Mouse (Mus musculus): Measurements from ENCODE around the gene Prkca. TPM values are rescaled to one million over a fixed set of nuclear protein-coding genes. Genes with fewer than 3 reads are reported as not detected.
A peak's percentile ranks its signal among the peaks of the same experiment; 100 is the strongest.

Gene Prkca
- total and polyA plus RNA-seq, 3 experiments: 15.3 to 30.9 (median 19.9) TPM

GRCm38 (mm10) chr11:108250829-108251637 lies 92.7 kb downstream of the Prkca start:
- TF ChIP-seq HCFC1 (IDR thresholded peaks at IDR 0.05; ENCODE audit: low read depth, low read length) (no peak), CHD2 (IDR thresholded peaks at IDR 0.05; ENCODE audit: low read length) (no peak), TCF12 (IDR thresholded peaks at IDR 0.05; ENCODE audit: low read depth, low read length) (peak; percentile 55; the same call in 1 of the 2 replicates), EP300 (IDR thresholded peaks at IDR 0.05; ENCODE audit: low read depth in 1 of 2, low read length in 2 of 2) (peak in 1 of 2 experiments; percentile 74; a peak in 2 of 4 replicates), RCOR1 (IDR thresholded peaks at IDR 0.05; ENCODE audit: low read depth, low read length) (0 out of 2 replicates have a peak, but pooled peaks have one; percentile 4), SIN3A (IDR thresholded peaks at IDR 0.05; ENCODE audit: low read length) (0 out of 2 replicates have a peak, but pooled peaks have one; percentile 15), MYB (IDR thresholded peaks at IDR 0.05; ENCODE audit: low read depth, low read length) (peak; percentile 14; the same call in 1 of the 2 replicates), UBTF (IDR thresholded peaks at IDR 0.05; ENCODE audit: borderline replicate concordance, insufficient read depth, low read depth, low read length) (no peak)
- H3K4me3 ChIP-seq (ENCODE audit: control insufficient read depth in 1 of 2, insufficient read depth in 1 of 2, low read depth in 2 of 2, low read length in 2 of 2): no peak overlapping the region
- peaks cover 0 to 48% of the 10 kb centered on the region in 2 experiments; a peak in 2 of 4 replicates for H3K36me3 ChIP-seq (ENCODE audit: control insufficient read depth in 1 of 2, insufficient read depth in 2 of 2, low read length in 2 of 2)
- no peak for DNase-seq (ENCODE audit: low read depth, low spot score)
- no peaks in the 10 kb centered on the region for H3K27me3 ChIP-seq (ENCODE audit: control insufficient read depth in 1 of 2, insufficient read depth in 2 of 2, low read length in 2 of 2)
- H3K27ac ChIP-seq (ENCODE audit: control insufficient read depth, low read depth, low read length): peak overlapping the region; percentile 94
- no peaks in the 10 kb centered on the region for H3K9me3 ChIP-seq (replicated peaks; ENCODE audit: insufficient read depth, low read length)
- peaks cover 2% of the 10 kb centered on the region for H3K79me2 ChIP-seq (ENCODE audit: control insufficient read depth, insufficient read depth, low read length, poor library complexity)
- H3K4me1 ChIP-seq (ENCODE audit: control insufficient read depth in 1 of 2, insufficient read depth in 2 of 2, low read length in 2 of 2): peaks cover 39 to 51% of the 10 kb centered on the region in 2 experiments
- no peak overlapping the region for H3K9ac ChIP-seq (ENCODE audit: control insufficient read depth, low read depth, low read length, poor library complexity, severe bottlenecking)

- no peaks in the 10 kb centered on the region for H3K9me3 ChIP-seq (replicated peaks; ENCODE audit: insufficient read depth, low read length)
- peaks cover 0 to 57% of the 10 kb centered on the region in 2 experiments; a peak in 2 of 4 replicates for H3K36me3 ChIP-seq (ENCODE audit: control insufficient read depth in 1 of 2, insufficient read depth in 2 of 2, low read length in 2 of 2)
- TF ChIP-seq GATA1 (IDR thresholded peaks at IDR 0.05; ENCODE audit: low read depth, low read length) (no peak), CHD2 (IDR thresholded peaks at IDR 0.05; ENCODE audit: low read length) (no peak), UBTF (IDR thresholded peaks at IDR 0.05; ENCODE audit: borderline replicate concordance, insufficient read depth, low read depth, low read length) (no peak), TAL1 (IDR thresholded peaks at IDR 0.05; ENCODE audit: low read length) (no peak)
- peak overlapping the region; percentile 49 for H3K9ac ChIP-seq (ENCODE audit: control insufficient read depth, low read depth, low read length, poor library complexity, severe bottlenecking)
- H3K4me3 ChIP-seq (ENCODE audit: control insufficient read depth in 1 of 2, insufficient read depth in 1 of 2, low read depth in 2 of 2, low read length in 2 of 2): no peak overlapping the region
- peak overlapping the region; percentile 94 for H3K27ac ChIP-seq (ENCODE audit: control insufficient read depth, low read depth, low read length)
- no peak for DNase-seq (ENCODE audit: low read depth, low spot score)
- no peaks in the 10 kb centered on the region for H3K27me3 ChIP-seq (ENCODE audit: control insufficient read depth in 1 of 2, insufficient read depth in 2 of 2, low read length in 2 of 2)
- H3K4me1 ChIP-seq (ENCODE audit: control insufficient read depth in 1 of 2, insufficient read depth in 2 of 2, low read length in 2 of 2): peaks cover 48 to 60% of the 10 kb centered on the region in 2 experiments
- H3K79me2 ChIP-seq (ENCODE audit: control insufficient read depth, insufficient read depth, low read length, poor library complexity): peaks cover 2% of the 10 kb centered on the region
These were observed 93.5 kb downstream of the Prkca start for GRCm38 (mm10) chr11:108250146-108250635.

- Histone ChIP-seq H3K4me3 (ENCODE audit: control insufficient read depth in 1 of 2, insufficient read depth in 1 of 2, low read depth in 2 of 2, low read length in 2 of 2) (peak overlapping the region in 1 of 2 experiments; percentile 1; a peak in 1 of 4 replicates), H3K4me1 (ENCODE audit: control insufficient read depth in 1 of 2, insufficient read depth in 2 of 2, low read length in 2 of 2) (peaks cover 54 to 67% of the 10 kb centered on the region in 2 experiments), H3K27me3 (ENCODE audit: control insufficient read depth in 1 of 2, insufficient read depth in 2 of 2, low read length in 2 of 2) (no peaks in the 10 kb centered on the region), H3K36me3 (ENCODE audit: control insufficient read depth in 1 of 2, insufficient read depth in 2 of 2, low read length in 2 of 2) (peaks cover 0 to 64% of the 10 kb centered on the region in 2 experiments; a peak in 2 of 4 replicates), H3K9ac (ENCODE audit: control insufficient read depth, low read depth, low read length, poor library complexity, severe bottlenecking) (peak overlapping the region; percentile 30), H3K9me3 (replicated peaks; ENCODE audit: insufficient read depth, low read length) (no peaks in the 10 kb centered on the region), H3K27ac (ENCODE audit: control insufficient read depth, low read depth, low read length) (peak overlapping the region; percentile 94), H3K79me2 (ENCODE audit: control insufficient read depth, insufficient read depth, low read length, poor library complexity) (peaks cover 2% of the 10 kb centered on the region)
- peak; percentile 86 for DNase-seq (ENCODE audit: low read depth, low spot score)
- TF ChIP-seq ZKSCAN1 (IDR thresholded peaks at IDR 0.05; ENCODE audit: low read depth, low read length) (no peak), SMC3 (IDR thresholded peaks at IDR 0.05; ENCODE audit: low read depth, low read length) (no peak), POLR2A (IDR thresholded peaks at IDR 0.05; ENCODE audit: control insufficient read depth in 1 of 2, insufficient read depth in 1 of 2, low read depth in 1 of 2, low read length in 2 of 2, poor library complexity in 1 of 2) (peak in 1 of 2 experiments; percentile 42; a peak in 1 of 4 replicates), GATA1 (IDR thresholded peaks at IDR 0.05; ENCODE audit: low read depth, low read length) (peak; percentile 79), NRF1 (IDR thresholded peaks at IDR 0.05; ENCODE audit: insufficient read depth, low read depth, low read length, poor library complexity, severe bottlenecking) (no peak), MAZ (IDR thresholded peaks at IDR 0.05; ENCODE audit: low read depth, low read length) (peak; percentile 72; the same call in 1 of the 2 replicates), RAD21 (IDR thresholded peaks at IDR 0.05; ENCODE audit: low read depth, low read length) (no peak), EP300 (IDR thresholded peaks at IDR 0.05; ENCODE audit: low read depth in 1 of 2, low read length in 2 of 2) (peak; percentile 63 to 82), POLR2AphosphoS2 (IDR thresholded peaks at IDR 0.05; ENCODE audit: low read length) (no peak), ZMIZ1 (IDR thresholded peaks at IDR 0.05; ENCODE audit: low read depth, low read length) (no peak), NELFE (IDR thresholded peaks at IDR 0.05; ENCODE audit: low read depth, low read length) (peak; percentile 38; the same call in 1 of the 2 replicates), SIN3A (IDR thresholded peaks at IDR 0.05; ENCODE audit: low read length) (peak; percentile 90), HCFC1 (IDR thresholded peaks at IDR 0.05; ENCODE audit: low read depth, low read length) (peak; percentile 63), CHD1 (IDR thresholded peaks at IDR 0.05; ENCODE audit: low read depth, low read length) (no peak), USF1 (IDR thresholded peaks at IDR 0.05; ENCODE audit: low read depth, low read length) (no peak), E2F4 (IDR thresholded peaks at IDR 0.05; ENCODE audit: borderline replicate concordance, low read depth, low read length) (no peak), TCF12 (IDR thresholded peaks at IDR 0.05; ENCODE audit: low read depth, low read length) (peak; percentile 81)
These were observed 94.2 kb downstream of the Prkca start for GRCm38 (mm10) chr11:108249487-108249886.

Data from MEL (cell line).